Mouse (Mus musculus): Measurements from ENCODE around the gene Fam167b. TPM values are rescaled to one million over a fixed set of nuclear protein-coding genes. Genes with fewer than 3 reads are reported as not detected.

Gene Fam167b
- polyA plus RNA-seq, 1 experiment from 2014 or later: 6.6 TPM

- peak within 1 kb of the TSS; percentile 71 for H3K4me3 ChIP-seq (replicated peaks)
- peak within 1 kb of the TSS; percentile 89 for H3K9ac ChIP-seq
- H3K27ac ChIP-seq: peak within 1 kb of the TSS; percentile 81
- 3% methylated on average over 44 of the region's 44 CpGs for WGBS (ENCODE audit: insufficient replicate concordance)
- H3K4me1 ChIP-seq (replicated peaks): peaks cover 46% of the 10 kb centered on the region
- peaks cover 16% of the 10 kb centered on the region for H3K36me3 ChIP-seq
- H3K27me3 ChIP-seq: no peaks in the 10 kb centered on the region
- peak; percentile 90 for ATAC-seq (ENCODE audit: low read depth)
- no peaks in the 10 kb centered on the region for H3K9me3 ChIP-seq (replicated peaks)
- peak; percentile 90 for DNase-seq
- peak within 1 kb of the TSS; percentile 89 for H3K4me2 ChIP-seq
Observed at GRCm38 (mm10) chr4:129618786-129619691, 40.7 kb upstream of the Fam167b start, which contains the start of gene Iqcc. Gene Iqcc (minus strand): TSS chr4:129619099.

- ATAC-seq (ENCODE audit: low read depth) (no peak), DNase-seq (no peak)
- no peaks in the 10 kb centered on the region for H3K9me3 ChIP-seq (replicated peaks)
- H3K4me2 ChIP-seq: peak overlapping the region; percentile 89
- peak overlapping the region; percentile 89 for H3K9ac ChIP-seq
- no peak overlapping the region for H3K27ac ChIP-seq
- H3K4me1 ChIP-seq (replicated peaks): peaks cover 36% of the 10 kb centered on the region
- peaks cover 16% of the 10 kb centered on the region for H3K36me3 ChIP-seq
- H3K27me3 ChIP-seq: no peaks in the 10 kb centered on the region
- peak overlapping the region; percentile 71 for H3K4me3 ChIP-seq (replicated peaks)
- 87% methylated on average over 5 of the region's 5 CpGs for WGBS (ENCODE audit: insufficient replicate concordance)
Observed at GRCm38 (mm10) chr4:129618031-129618430, 39.7 kb upstream of the Fam167b start.

- no peak for ATAC-seq (ENCODE audit: low read depth)
- H3K4me3 ChIP-seq (replicated peaks): 0 out of 2 replicates have a peak overlapping the region, but pooled peaks have one; percentile 71
- 87% methylated on average over 7 of the region's 7 CpGs for WGBS (ENCODE audit: insufficient replicate concordance)
Observed at GRCm38 (mm10) chr4:129617121-129617641, 38.8 kb upstream of the Fam167b start.

GRCm38 (mm10) chr4:129616631-129617030, 38.3 kb upstream of the Fam167b start:
- Histone ChIP-seq H3K4me1 (replicated peaks) (peaks cover 27% of the 10 kb centered on the region), H3K9me3 (replicated peaks) (no peaks in the 10 kb centered on the region), H3K9ac (no peak overlapping the region), H3K4me3 (replicated peaks) (no peak overlapping the region), H3K36me3 (peaks cover 16% of the 10 kb centered on the region), H3K4me2 (no peak overlapping the region), H3K27me3 (no peaks in the 10 kb centered on the region), H3K27ac (no peak overlapping the region)
- DNase-seq (no peak), ATAC-seq (ENCODE audit: low read depth) (no peak)
- WGBS (ENCODE audit: insufficient replicate concordance): 81% methylated on average over 3 of the region's 3 CpGs

More at GRCm38 (mm10) chr4:129617121-129617641, 38.8 kb upstream of the Fam167b start:
- peaks cover 28% of the 10 kb centered on the region for H3K4me1 ChIP-seq (replicated peaks)
- DNase-seq: no peak
- no peaks in the 10 kb centered on the region for H3K27me3 ChIP-seq
- H3K4me2 ChIP-seq: 0 out of 2 replicates have a peak overlapping the region, but pooled peaks have one; percentile 89
- no peak overlapping the region for H3K27ac ChIP-seq
- peaks cover 16% of the 10 kb centered on the region for H3K36me3 ChIP-seq
- no peak overlapping the region for H3K9ac ChIP-seq
- H3K9me3 ChIP-seq (replicated peaks): no peaks in the 10 kb centered on the region

GRCm38 (mm10) chr4:129615801-129616290, 37.5 kb upstream of the Fam167b start:
- Histone ChIP-seq H3K9me3 (replicated peaks) (no peaks in the 10 kb centered on the region), H3K9ac (no peak overlapping the region), H3K27me3 (no peaks in the 10 kb centered on the region), H3K4me3 (replicated peaks) (no peak overlapping the region), H3K27ac (no peak overlapping the region), H3K4me2 (no peak overlapping the region), H3K4me1 (replicated peaks) (peaks cover 21% of the 10 kb centered on the region), H3K36me3 (peaks cover 16% of the 10 kb centered on the region)
- no peak for ATAC-seq (ENCODE audit: low read depth)
- no peak for DNase-seq
- 80% methylated on average over 9 of the region's 9 CpGs for WGBS (ENCODE audit: insufficient replicate concordance)

GRCm38 (mm10) chr4:129614093-129614492, 35.7 kb upstream of the Fam167b start, which contains the start of gene Dcdc2b:
Gene Dcdc2b (minus strand): TSS chr4:129614257.
- WGBS (ENCODE audit: insufficient replicate concordance): 79% methylated on average over 6 of the region's 6 CpGs
- Histone ChIP-seq H3K4me2 (no peak within 1 kb of the TSS), H3K4me1 (replicated peaks) (peaks cover 21% of the 10 kb centered on the region), H3K27me3 (no peaks in the 10 kb centered on the region), H3K4me3 (replicated peaks) (no peak within 1 kb of the TSS), H3K27ac (no peak within 1 kb of the TSS), H3K36me3 (peaks cover 29% of the 10 kb centered on the region), H3K9ac (no peak within 1 kb of the TSS), H3K9me3 (replicated peaks) (no peaks in the 10 kb centered on the region)
- DNase-seq: no peak
- ATAC-seq (ENCODE audit: low read depth): no peak

- no peaks in the 10 kb centered on the region for H3K27me3 ChIP-seq
- ATAC-seq (ENCODE audit: low read depth) (no peak), DNase-seq (no peak)
- no peak overlapping the region for H3K9ac ChIP-seq
- no peaks in the 10 kb centered on the region for H3K9me3 ChIP-seq (replicated peaks)
- 67% methylated on average over 4 of the region's 4 CpGs for WGBS (ENCODE audit: insufficient replicate concordance)
- no peak overlapping the region for H3K27ac ChIP-seq
- no peak overlapping the region for H3K4me2 ChIP-seq
- H3K4me1 ChIP-seq (replicated peaks): peaks cover 18% of the 10 kb centered on the region
- H3K4me3 ChIP-seq (replicated peaks): no peak overlapping the region
- peaks cover 43% of the 10 kb centered on the region for H3K36me3 ChIP-seq
Observed at GRCm38 (mm10) chr4:129610472-129610871, 32.1 kb upstream of the Fam167b start.

- Histone ChIP-seq H3K4me1 (replicated peaks) (peaks cover 18% of the 10 kb centered on the region), H3K4me2 (no peak overlapping the region), H3K9me3 (replicated peaks) (no peaks in the 10 kb centered on the region), H3K9ac (no peak overlapping the region), H3K36me3 (peaks cover 46% of the 10 kb centered on the region), H3K27ac (no peak overlapping the region), H3K4me3 (replicated peaks) (no peak overlapping the region), H3K27me3 (no peaks in the 10 kb centered on the region)
- 80% methylated on average over 4 of the region's 4 CpGs for WGBS (ENCODE audit: insufficient replicate concordance)
- DNase-seq (no peak), ATAC-seq (ENCODE audit: low read depth) (no peak)
Observed at GRCm38 (mm10) chr4:129610026-129610425, 31.7 kb upstream of the Fam167b start.

- no peak overlapping the region for H3K9ac ChIP-seq
Observed at GRCm38 (mm10) chr4:129609139-129609631, 30.8 kb upstream of the Fam167b start.

GRCm38 (mm10) chr4:129608426-129609025, 30.2 kb upstream of the Fam167b start:
- Histone ChIP-seq H3K4me3 (replicated peaks) (no peak overlapping the region), H3K27ac (peak overlapping the region; percentile 73), H3K27me3 (no peaks in the 10 kb centered on the region), H3K9me3 (replicated peaks) (no peaks in the 10 kb centered on the region), H3K36me3 (peaks cover 61% of the 10 kb centered on the region), H3K4me2 (no peak overlapping the region), H3K9ac (peak overlapping the region; percentile 11; the same call in 1 of the 2 replicates), H3K4me1 (replicated peaks) (peaks cover 22% of the 10 kb centered on the region)
- WGBS (ENCODE audit: insufficient replicate concordance): 35% methylated on average over 7 of the region's 7 CpGs
- ATAC-seq (ENCODE audit: low read depth) (peak; percentile 94), DNase-seq (peak; percentile 75)

More at GRCm38 (mm10) chr4:129609139-129609631, 30.8 kb upstream of the Fam167b start:
- Histone ChIP-seq H3K36me3 (peaks cover 55% of the 10 kb centered on the region), H3K27ac (peak overlapping the region; percentile 47; the same call in 1 of the 2 replicates), H3K4me1 (replicated peaks) (peaks cover 18% of the 10 kb centered on the region), H3K4me2 (no peak overlapping the region), H3K27me3 (no peaks in the 10 kb centered on the region), H3K4me3 (replicated peaks) (no peak overlapping the region), H3K9me3 (replicated peaks) (no peaks in the 10 kb centered on the region)
- DNase-seq (no peak), ATAC-seq (ENCODE audit: low read depth) (no peak)
- 72% methylated on average over 12 of the region's 12 CpGs for WGBS (ENCODE audit: insufficient replicate concordance)
